Mouse (Mus musculus) spleen, adult 2 months (tissue): ENCODE results near the gene S100a1. TPM values are rescaled to one million over a fixed set of nuclear protein-coding genes. Genes with fewer than 3 reads are reported as not detected.

ENCODE experiments used
- DNase-seq, 2 experiments: peaks; one replicate each; pipeline versions ENCODE4 v3.0.0 to v3.0.0-alpha.2; 2012 to 2021; ENCODE audit warnings: low spot score in 2 of 2, low read depth in 1 of 2
- H3K27ac ChIP-seq: fragments of 200-500 bp; 2 replicates; pipeline ENCODE4 v1.5.1; 2012; ENCODE audit warnings: low read length, inconsistent platforms; ENCODE audit not compliant: insufficient read depth
- H3K27me3 ChIP-seq: fragments of 200-500 bp; 2 replicates; pipeline ENCODE4 v1.6.1; 2012; ENCODE audit warnings: mild to moderate bottlenecking, moderate library complexity, low read length, inconsistent platforms; ENCODE audit not compliant: control insufficient read depth, insufficient read depth
- H3K36me3 ChIP-seq: fragments of 200-500 bp; 2 replicates; pipeline ENCODE4 v1.6.1; 2012; ENCODE audit warnings: mild to moderate bottlenecking, low read length, inconsistent platforms; ENCODE audit not compliant: control insufficient read depth, insufficient read depth
- H3K4me1 ChIP-seq: fragments of 200-500 bp; 2 replicates; pipeline ENCODE4 v1.6.1; 2011; ENCODE audit warnings: inconsistent platforms; ENCODE audit not compliant: control insufficient read depth, insufficient read depth, insufficient read length
- H3K4me3 ChIP-seq: fragments of 200-500 bp; 2 replicates; pipeline ENCODE4 v1.5.1; 2011; ENCODE audit warnings: mild to moderate bottlenecking, inconsistent platforms; ENCODE audit not compliant: insufficient read depth, insufficient read length; ENCODE audit errors: extremely low read depth
- CTCF ChIP-seq: fragments of 200-500 bp; IDR thresholded peaks from 2 replicates; pipeline ENCODE4 v1.5.1; 2011; ENCODE audit warnings: mild to moderate bottlenecking, inconsistent platforms; ENCODE audit not compliant: insufficient read depth, insufficient read length, insufficient replicate concordance; ENCODE audit errors: extremely low read depth
- POLR2A ChIP-seq: fragments of 200-500 bp; IDR thresholded peaks from 2 replicates; pipeline ENCODE4 v1.6.1; 2011; ENCODE audit warnings: low read depth, low read length, inconsistent platforms
- WGBS: fragments of 180-500 bp; shearing (Covaris S2); methylation state at CpG from one replicate; pipeline ENCODE4 v1.1.7; 2018; 5-methylcytosine and 5-hydroxymethylcytosine counted together
- polyA plus RNA-seq: library from polyadenylated mRNA; depleted of rRNA; stranded (reverse); fragments of >200 nt; gene quantifications from 2 replicates; pipeline ENCODE4 v1.2.3, GENCODE M21; 2012

The S100a1 gene
- polyA plus RNA-seq, 1 experiment: 28.8 TPM

GRCm38 (mm10) chr3:90540904-90541303 lies 26.7 kb upstream of the S100a1 start:
- no peaks in the 10 kb centered on the region for H3K36me3 ChIP-seq
- no peak for DNase-seq
- H3K27me3 ChIP-seq: no peaks in the 10 kb centered on the region
- H3K4me1 ChIP-seq: no peaks in the 10 kb centered on the region
- no peak overlapping the region for H3K4me3 ChIP-seq
- no peak for TF ChIP-seq CTCF
- TF ChIP-seq POLR2A: no peak
- whole genome bisulfite sequencing: 90% methylated on average over 4 of the region's 4 CpGs
- peak overlapping the region; percentile 32 for H3K27ac ChIP-seq

- no peaks in the 10 kb centered on the region for H3K27me3 ChIP-seq
- TF ChIP-seq CTCF: no peak
- TF ChIP-seq POLR2A: no peak
- 81% methylated on average over 5 of the region's 5 CpGs for WGBS
- DNase-seq: no peak
- H3K4me3 ChIP-seq: 0 out of 2 replicates have a peak overlapping the region, but pooled peaks have one; percentile 7
- no peak overlapping the region for H3K27ac ChIP-seq
- H3K36me3 ChIP-seq: no peaks in the 10 kb centered on the region
- H3K4me1 ChIP-seq: no peaks in the 10 kb centered on the region
Measured at GRCm38 (mm10) chr3:90537905-90538296, 23.7 kb upstream of the S100a1 start.

- 82% methylated on average over 10 of the region's 10 CpGs for WGBS
- Histone ChIP-seq H3K4me3 (peak within 1 kb of the TSS; percentile 22; the same call in 1 of the 2 replicates), H3K36me3 (no peaks in the 10 kb centered on the region), H3K27me3 (no peaks in the 10 kb centered on the region), H3K4me1 (no peaks in the 10 kb centered on the region), H3K27ac (peak within 1 kb of the TSS; percentile 33; the same call in 1 of the 2 replicates)
- no peak for DNase-seq
- no peak for TF ChIP-seq POLR2A
- TF ChIP-seq CTCF: no peak
Measured at GRCm38 (mm10) chr3:90537141-90537904, 23.1 kb upstream of the S100a1 start, which contains the start of gene S100a16. Gene S100a16, plus strand, starts transcription at chr3:90537254.

GRCm38 (mm10) chr3:90535446-90535845 lies 21.3 kb upstream of the S100a1 start:
- Histone ChIP-seq H3K36me3 (no peaks in the 10 kb centered on the region), H3K4me3 (no peak overlapping the region), H3K27me3 (no peaks in the 10 kb centered on the region), H3K27ac (no peak overlapping the region), H3K4me1 (no peaks in the 10 kb centered on the region)
- WGBS: 82% methylated on average over 1 of the region's 1 CpGs
- no peak for TF ChIP-seq CTCF
- TF ChIP-seq POLR2A: no peak
- no peak for DNase-seq

GRCm38 (mm10) chr3:90531713-90532112 lies 17.5 kb upstream of the S100a1 start:
- H3K36me3 ChIP-seq: no peaks in the 10 kb centered on the region
- no peak overlapping the region for H3K27ac ChIP-seq
- TF ChIP-seq CTCF (no peak), POLR2A (no peak)
- DNase-seq: no peak
- H3K27me3 ChIP-seq: no peaks in the 10 kb centered on the region
- H3K4me3 ChIP-seq: no peak overlapping the region
- no peaks in the 10 kb centered on the region for H3K4me1 ChIP-seq
- WGBS: 87% methylated on average over 5 of the region's 5 CpGs

- H3K27me3 ChIP-seq: no peaks in the 10 kb centered on the region
- no peak overlapping the region for H3K4me3 ChIP-seq
- TF ChIP-seq POLR2A (no peak), CTCF (no peak)
- no peak for DNase-seq
- 92% methylated on average over 7 of the region's 7 CpGs for WGBS
- H3K27ac ChIP-seq: no peak overlapping the region
- no peaks in the 10 kb centered on the region for H3K4me1 ChIP-seq
- peaks cover 4% of the 10 kb centered on the region; the same call in 1 of the 2 replicates for H3K36me3 ChIP-seq
Measured at GRCm38 (mm10) chr3:90527291-90527873, 13.2 kb upstream of the S100a1 start.

GRCm38 (mm10) chr3:90526580-90526979 lies 12.4 kb upstream of the S100a1 start, which contains the start of gene S100a14:
Gene S100a14, plus strand, starts transcription at chr3:90526856.
- WGBS: 70% methylated on average over 5 of the region's 5 CpGs
- Histone ChIP-seq H3K4me1 (no peaks in the 10 kb centered on the region), H3K36me3 (peaks cover 4% of the 10 kb centered on the region; the same call in 1 of the 2 replicates), H3K27ac (no peak within 1 kb of the TSS), H3K4me3 (no peak within 1 kb of the TSS), H3K27me3 (no peaks in the 10 kb centered on the region)
- no peak for DNase-seq
- TF ChIP-seq CTCF (no peak), POLR2A (no peak)
